Mouse (Mus musculus) CH12.LX (cell line): Measurements from ENCODE around the gene Cnot6.
A peak's percentile ranks its signal among the peaks of the same experiment; 100 is the strongest.

Experiments used
- CHD1 ChIP-seq: IDR thresholded peaks from 2 replicates; pipeline ENCODE4 v1.6.1; 2012; ENCODE audit warnings: low read depth, low read length, improper control_type of control experiment, inconsistent platforms
- CTCF ChIP-seq, 2 experiments: IDR thresholded peaks in 1 of 2; conservative IDR thresholded peaks in 1 of 2; 2 replicates each; pipeline ENCODE4 v1.5.1; 2011 to 2012; ENCODE audit warnings: low read depth in 2 of 2, low read length in 2 of 2, improper control_type of control experiment in 1 of 2, inconsistent platforms in 1 of 2, mild to moderate bottlenecking in 1 of 2, moderate library complexity in 1 of 2
- EP300 ChIP-seq: IDR thresholded peaks from 2 replicates; pipeline ENCODE4 v1.6.1; 2011; ENCODE audit warnings: low read length, improper control_type of control experiment
- MAX ChIP-seq: IDR thresholded peaks from 2 replicates; pipeline ENCODE4 v1.6.1; 2011; ENCODE audit warnings: low read length, improper control_type of control experiment
- MYC ChIP-seq: IDR thresholded peaks from 2 replicates; pipeline ENCODE4 v1.6.1; 2011; ENCODE audit warnings: low read depth, mild to moderate bottlenecking, improper control_type of control experiment, low read length
- POLR2A ChIP-seq: IDR thresholded peaks from 2 replicates; pipeline ENCODE4 v1.6.1; 2011; ENCODE audit warnings: low read depth, mild to moderate bottlenecking, improper control_type of control experiment, low read length
- TBP ChIP-seq: conservative IDR thresholded peaks from 2 replicates; pipeline ENCODE4 v1.6.1; 2011; ENCODE audit warnings: low read depth, low read length, improper control_type of control experiment
- ZNF384 ChIP-seq: IDR thresholded peaks from 2 replicates; pipeline ENCODE4 v1.6.1; 2012; ENCODE audit warnings: low read depth, low read length, improper control_type of control experiment, inconsistent platforms

GRCm38 (mm10) chr11:49713336-49714334, 1.1 kb upstream of the Cnot6 start:
- TF ChIP-seq MYC (no peak), MAX (no peak; the same call in 1 of the 2 replicates), POLR2A (peak; percentile 40; the same call in 1 of the 2 replicates), CTCF (conservative IDR thresholded peaks at IDR 0.05 in 1 of 2, IDR thresholded peaks at IDR 0.05 in 1 of 2; ENCODE audit: low read depth in 2 of 2, low read length in 2 of 2) (no peak), TBP (no peak), ZNF384 (no peak; the same call in 1 of the 2 replicates), EP300 (no peak), CHD1 (no peak)
